ENCODE assay signal across 11 mouse cellular contexts in the genomic region with DNA sequence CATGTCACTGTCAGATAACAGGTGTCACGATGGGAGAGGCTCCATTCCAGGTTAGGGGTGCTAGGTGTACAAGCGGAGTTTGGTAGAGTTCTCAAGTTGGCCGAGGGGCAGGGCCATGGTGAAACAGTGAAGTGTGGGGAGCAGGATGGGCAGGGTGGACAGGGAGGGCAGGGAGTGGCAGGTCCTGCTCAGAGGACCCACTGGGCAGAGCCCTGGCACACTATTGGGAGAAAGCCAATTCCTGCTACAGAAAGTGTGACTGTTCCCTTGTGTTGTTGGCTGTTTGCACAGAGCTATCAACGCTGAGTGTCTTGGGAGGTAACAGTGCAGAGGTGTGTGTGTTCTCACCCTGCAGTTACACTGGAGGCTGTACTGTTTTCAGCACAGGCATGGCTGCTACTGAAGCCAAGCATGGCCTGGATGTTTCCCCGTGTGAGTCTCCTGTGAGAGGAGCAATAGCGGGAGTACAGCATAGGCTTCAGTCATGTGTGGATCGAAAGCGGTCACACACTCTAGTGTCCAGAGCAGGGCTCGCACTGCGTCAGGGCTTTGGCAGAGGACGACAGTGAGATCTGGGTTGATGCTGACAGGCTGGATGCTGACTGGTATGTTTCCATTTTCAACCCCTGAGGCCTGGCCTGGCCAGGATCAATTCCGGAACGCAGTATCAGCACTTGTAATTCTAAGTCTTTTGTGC.
DNase-seq lines count a peak whose midpoint lies in the region; ATAC-seq and TF ChIP-seq lines count a peak whose summit lies in the region.
"Had no signal": no experiment of that assay in that cellular context is flagged by ENCODE, and none has a peak within 500 bp of the region (broad histone marks: within the 10 kb centered on the region; RNA-seq: fewer than 3 reads in every experiment).

No protein-coding gene starts in this region.

- H3K27me3 ChIP-seq in intestine, embryonic 16.5 days (replicated peaks; ENCODE audit: control insufficient read depth, insufficient read depth, low read length): no peaks in the 10 kb centered on the region
- no peaks in the 10 kb centered on the region for H3K27me3 ChIP-seq in intestine, postnatal 0 days (replicated peaks; ENCODE audit: control insufficient read depth, insufficient read depth, low read length)
- no peaks in the 10 kb centered on the region for H3K27me3 ChIP-seq in limb, embryonic 12.5 days
- H3K27me3 ChIP-seq: kidney, embryonic 15.5 days had no signal

- ATAC-seq in intestine, embryonic 16.5 days: no peak
- ATAC-seq in intestine, postnatal 0 days: no peak
- peak; percentile 34; the same call in 1 of the 2 replicates for ATAC-seq in limb, embryonic 12.5 days (ENCODE audit: insufficient number of reproducible peaks, insufficient read depth, low FRiP score, low TSS enrichment, low read depth)

- no peak overlapping the region for H3K4me2 ChIP-seq in intestine, embryonic 16.5 days (ENCODE audit: low read depth, low read length)
- no peak overlapping the region for H3K4me2 ChIP-seq in intestine, postnatal 0 days (replicated peaks; ENCODE audit: low read depth)
- no peak overlapping the region for H3K4me2 ChIP-seq in limb, embryonic 12.5 days
- H3K4me2 ChIP-seq: kidney, embryonic 15.5 days had no signal

- H3K36me3 ChIP-seq in intestine, embryonic 16.5 days (ENCODE audit: control insufficient read depth, insufficient read depth, low read length): no peaks in the 10 kb centered on the region
- H3K36me3 ChIP-seq in intestine, postnatal 0 days (ENCODE audit: control insufficient read depth, insufficient read depth): no peaks in the 10 kb centered on the region; the same call in 1 of the 2 replicates
- H3K36me3 ChIP-seq in limb, embryonic 12.5 days: 0 out of 2 replicates have a peak, but pooled peaks cover 6% of the 10 kb centered on the region
- H3K36me3 ChIP-seq: kidney, embryonic 15.5 days had no signal

- H3K9me3 ChIP-seq in intestine, embryonic 16.5 days (ENCODE audit: control insufficient read depth, low read length): no peaks in the 10 kb centered on the region
- H3K9me3 ChIP-seq in intestine, postnatal 0 days (ENCODE audit: control insufficient read depth): no peaks in the 10 kb centered on the region
- no peaks in the 10 kb centered on the region for H3K9me3 ChIP-seq in limb, embryonic 12.5 days
- H3K9me3 ChIP-seq: kidney, embryonic 15.5 days had no signal

- TF ChIP-seq CTCF in intestine, postnatal 0 days (IDR thresholded peaks at IDR 0.05; ENCODE audit: low read depth): no peak

- H3K27ac ChIP-seq in intestine, embryonic 16.5 days (ENCODE audit: low read length): 0 out of 2 replicates have a peak overlapping the region, but pooled peaks have one; percentile 18
- H3K27ac ChIP-seq in intestine, postnatal 0 days (ENCODE audit: low read depth, low read length): no peak overlapping the region
- no peak overlapping the region for H3K27ac ChIP-seq in limb, embryonic 12.5 days
- H3K27ac ChIP-seq: heart, adult 2 months; kidney, embryonic 15.5 days had no signal

- H3K4me3 ChIP-seq in intestine, embryonic 16.5 days (ENCODE audit: low read length): no peak overlapping the region
- H3K4me3 ChIP-seq in intestine, postnatal 0 days (ENCODE audit: low read depth, low read length): no peak overlapping the region
- H3K4me3 ChIP-seq in limb, embryonic 12.5 days (replicated peaks): no peak overlapping the region
- H3K4me3 ChIP-seq: heart, adult 2 months; kidney, embryonic 15.5 days had no signal

- WGBS in intestine, embryonic 16.5 days: 74% methylated on average over 13 of the region's 13 CpGs
- WGBS in intestine, postnatal 0 days: 81% methylated on average over 13 of the region's 13 CpGs
- 90% methylated on average over 13 of the region's 13 CpGs for WGBS in limb, embryonic 12.5 days

- peak; percentile 55 for DNase-seq in cerebellum, adult 11-12 months
- DNase-seq in cerebellum, adult 9-10 months: no peak
- DNase-seq in cerebellum, postnatal 14 days: peak; percentile 60
- no peak for DNase-seq in lung, postnatal 4 days
- no peak for DNase-seq in right cerebral cortex, adult 18-20 months
- DNase-seq: adrenal gland, postnatal 25 days had no signal

- peaks cover 26% of the 10 kb centered on the region for H3K4me1 ChIP-seq in intestine, embryonic 16.5 days (ENCODE audit: control insufficient read depth, insufficient read depth, low read length)
- H3K4me1 ChIP-seq in intestine, postnatal 0 days (replicated peaks; ENCODE audit: control insufficient read depth, insufficient read depth, low read length): no peaks in the 10 kb centered on the region; the same call in 1 of the 2 replicates
- H3K4me1 ChIP-seq in limb, embryonic 12.5 days (replicated peaks): peaks cover 26% of the 10 kb centered on the region

- H3K9ac ChIP-seq in intestine, embryonic 16.5 days (ENCODE audit: low read depth, low read length): no peak overlapping the region
- H3K9ac ChIP-seq in intestine, postnatal 0 days (ENCODE audit: low read depth, low read length): no peak overlapping the region
- H3K9ac ChIP-seq in limb, embryonic 12.5 days (replicated peaks): no peak overlapping the region
- H3K9ac ChIP-seq: kidney, embryonic 15.5 days had no signal

Comparison
In these comparisons a context has a peak if more than half of its experiments do, and no peak if none do; other contexts are left out.
1. DNase-seq: peak in cerebellum, adult 11-12 months (single experiment) and cerebellum, postnatal 14 days (2 of 2); none in cerebellum, adult 9-10 months (single experiment), lung, postnatal 4 days (0 of 2) and right cerebral cortex, adult 18-20 months (single experiment).